Mouse (Mus musculus) heart, embryonic 15.5 days (tissue): ENCODE data around the gene Bod1. TPM values are rescaled to one million over a fixed set of nuclear protein-coding genes. Genes with fewer than 3 reads are reported as not detected.

Source experiments
- ATAC-seq: fragments of 200-750 bp; cut with Nextera tagmentation; replicated peaks from 2 replicates; pipeline ENCODE4 v1.8.0; 2017; ENCODE audit warnings: low read depth, moderate TSS enrichment; ENCODE audit not compliant: insufficient number of reproducible peaks, insufficient read depth, low FRiP score
- H3K27ac ChIP-seq: fragments of 300-500 bp; sonication (generic); 2 replicates; pipeline ENCODE4 v1.5.1; 2015; ENCODE audit warnings: mild to moderate bottlenecking, inconsistent platforms
- H3K27me3 ChIP-seq: fragments of 300-500 bp; sonication (generic); 2 replicates; pipeline ENCODE4 v1.6.1; 2015; ENCODE audit warnings: inconsistent platforms
- H3K36me3 ChIP-seq: fragments of 300-500 bp; sonication (generic); 2 replicates; pipeline ENCODE4 v1.6.1; 2015; ENCODE audit warnings: mild to moderate bottlenecking, inconsistent platforms
- H3K4me1 ChIP-seq: fragments of 300-500 bp; sonication (generic); replicated peaks from 2 replicates; pipeline ENCODE4 v1.6.1; 2015; ENCODE audit warnings: inconsistent platforms
- H3K4me2 ChIP-seq: fragments of 300-500 bp; sonication (generic); 2 replicates; pipeline ENCODE4 v1.6.1; 2015; ENCODE audit warnings: inconsistent platforms, mild to moderate bottlenecking, moderate library complexity
- H3K4me3 ChIP-seq: fragments of 300-500 bp; sonication (generic); 2 replicates; pipeline ENCODE4 v1.5.1; 2015; ENCODE audit warnings: mild to moderate bottlenecking, inconsistent platforms
- H3K9ac ChIP-seq: fragments of 300-500 bp; sonication (generic); 2 replicates; pipeline ENCODE4 v1.6.1; 2015; ENCODE audit warnings: mild to moderate bottlenecking, inconsistent platforms
- H3K9me3 ChIP-seq: fragments of 300-500 bp; sonication (generic); replicated peaks from 2 replicates; pipeline ENCODE4 v1.6.1; 2016; ENCODE audit warnings: inconsistent platforms
- WGBS: fragments of 180-500 bp; shearing (Covaris S2); methylation state at CpG from one replicate; pipeline ENCODE4 v1.1.7; 2015; ENCODE audit warnings: mixed read lengths; 5-methylcytosine and 5-hydroxymethylcytosine counted together
- polyA plus RNA-seq: library from polyadenylated mRNA; unstranded; fragments of >200 nt; fragmentation: Nextera tagmentation; extraction: Ambion mirVana; gene quantifications from 2 replicates; pipeline ENCODE4 v1.2.1, GENCODE M21; 2015

Bod1 gene
- polyA plus RNA-seq, 1 experiment from 2014 or later, result 65.0 TPM

GRCm38 (mm10) chr11:31664186-31664585, 7.5 kb downstream of the Bod1 start:
- no peak overlapping the region for H3K9ac ChIP-seq
- no peaks in the 10 kb centered on the region for H3K9me3 ChIP-seq
- peak overlapping the region; percentile 74 for H3K27ac ChIP-seq
- H3K27me3 ChIP-seq, result no peaks in the 10 kb centered on the region
- peaks cover 13% of the 10 kb centered on the region for H3K4me1 ChIP-seq
- ATAC-seq, result no peak
- 83% methylated on average over 2 of the region's 2 CpGs for WGBS
- H3K36me3 ChIP-seq, result peaks cover 49% of the 10 kb centered on the region
- no peak overlapping the region for H3K4me2 ChIP-seq
- H3K4me3 ChIP-seq, result no peak overlapping the region

GRCm38 (mm10) chr11:31663501-31663900, 8.2 kb downstream of the Bod1 start:
- H3K27ac ChIP-seq, result peak overlapping the region; percentile 74
- no peak overlapping the region for H3K4me2 ChIP-seq
- no peak overlapping the region for H3K4me3 ChIP-seq
- no peaks in the 10 kb centered on the region for H3K9me3 ChIP-seq
- H3K9ac ChIP-seq, result no peak overlapping the region
- H3K36me3 ChIP-seq, result peaks cover 43% of the 10 kb centered on the region
- H3K27me3 ChIP-seq, result no peaks in the 10 kb centered on the region
- peaks cover 13% of the 10 kb centered on the region for H3K4me1 ChIP-seq
- WGBS, result 61% methylated on average over 4 of the region's 4 CpGs
- peak; percentile 44; the same call in 1 of the 2 replicates for ATAC-seq

- Histone ChIP-seq H3K27ac (peak overlapping the region; percentile 74), H3K9ac (no peak overlapping the region), H3K9me3 (no peaks in the 10 kb centered on the region), H3K27me3 (no peaks in the 10 kb centered on the region), H3K4me1 (peaks cover 13% of the 10 kb centered on the region), H3K36me3 (peaks cover 38% of the 10 kb centered on the region), H3K4me3 (no peak overlapping the region), H3K4me2 (no peak overlapping the region)
- 79% methylated on average over 5 of the region's 5 CpGs for WGBS
- 0 out of 2 replicates have a peak, but pooled peaks have one; percentile 7 for ATAC-seq
Observed at GRCm38 (mm10) chr11:31662872-31663446, 8.7 kb downstream of the Bod1 start.

GRCm38 (mm10) chr11:31662214-31662613, 9.5 kb downstream of the Bod1 start:
- 90% methylated on average over 7 of the region's 7 CpGs for WGBS
- Histone ChIP-seq H3K36me3 (peaks cover 33% of the 10 kb centered on the region), H3K4me2 (no peak overlapping the region), H3K9me3 (no peaks in the 10 kb centered on the region), H3K27ac (no peak overlapping the region), H3K27me3 (no peaks in the 10 kb centered on the region), H3K9ac (no peak overlapping the region), H3K4me1 (peaks cover 13% of the 10 kb centered on the region), H3K4me3 (no peak overlapping the region)
- ATAC-seq, result 0 out of 2 replicates have a peak, but pooled peaks have one; percentile 5

GRCm38 (mm10) chr11:31657806-31658175, 13.9 kb downstream of the Bod1 start:
- ATAC-seq, result no peak
- H3K9ac ChIP-seq, result no peak overlapping the region
- no peaks in the 10 kb centered on the region for H3K27me3 ChIP-seq

GRCm38 (mm10) chr11:31657168-31657805, 14.4 kb downstream of the Bod1 start:
- Histone ChIP-seq H3K9me3 (no peaks in the 10 kb centered on the region), H3K27me3 (no peaks in the 10 kb centered on the region), H3K27ac (no peak overlapping the region), H3K9ac (no peak overlapping the region), H3K4me1 (no peaks in the 10 kb centered on the region), H3K4me2 (no peak overlapping the region), H3K4me3 (no peak overlapping the region), H3K36me3 (no peaks in the 10 kb centered on the region)
- no peak for ATAC-seq
- 65% methylated on average over 5 of the region's 5 CpGs for WGBS

More at GRCm38 (mm10) chr11:31657806-31658175, 13.9 kb downstream of the Bod1 start:
- Histone ChIP-seq H3K4me3 (no peak overlapping the region), H3K27ac (no peak overlapping the region), H3K4me1 (peaks cover 4% of the 10 kb centered on the region), H3K36me3 (no peaks in the 10 kb centered on the region), H3K9me3 (no peaks in the 10 kb centered on the region), H3K4me2 (no peak overlapping the region)

- Histone ChIP-seq H3K4me2 (no peak overlapping the region), H3K36me3 (no peaks in the 10 kb centered on the region), H3K27me3 (no peaks in the 10 kb centered on the region), H3K9me3 (no peaks in the 10 kb centered on the region), H3K27ac (no peak overlapping the region), H3K9ac (no peak overlapping the region), H3K4me3 (no peak overlapping the region), H3K4me1 (no peaks in the 10 kb centered on the region)
- WGBS, result 38% methylated on average over 2 of the region's 2 CpGs
- ATAC-seq, result no peak
Observed at GRCm38 (mm10) chr11:31649507-31649906, 22.2 kb downstream of the Bod1 start.

GRCm38 (mm10) chr11:31647268-31647667, 24.4 kb downstream of the Bod1 start:
- H3K4me1 ChIP-seq, result no peaks in the 10 kb centered on the region
- H3K36me3 ChIP-seq, result no peaks in the 10 kb centered on the region
- H3K4me3 ChIP-seq, result no peak overlapping the region
- H3K27ac ChIP-seq, result no peak overlapping the region
- 82% methylated on average over 10 of the region's 10 CpGs for WGBS
- no peak overlapping the region for H3K9ac ChIP-seq
- no peak for ATAC-seq
- no peak overlapping the region for H3K4me2 ChIP-seq
- no peaks in the 10 kb centered on the region for H3K27me3 ChIP-seq
- H3K9me3 ChIP-seq, result no peaks in the 10 kb centered on the region

- no peak overlapping the region for H3K4me2 ChIP-seq
Observed at GRCm38 (mm10) chr11:31646571-31646970, 25.1 kb downstream of the Bod1 start.

GRCm38 (mm10) chr11:31643120-31643519, 28.6 kb downstream of the Bod1 start:
- no peak for ATAC-seq
- WGBS, result 63% methylated on average over 6 of the region's 6 CpGs
- Histone ChIP-seq H3K9me3 (no peaks in the 10 kb centered on the region), H3K4me3 (no peak overlapping the region), H3K9ac (no peak overlapping the region), H3K27me3 (no peaks in the 10 kb centered on the region), H3K4me2 (no peak overlapping the region), H3K27ac (no peak overlapping the region), H3K36me3 (no peaks in the 10 kb centered on the region), H3K4me1 (no peaks in the 10 kb centered on the region)

More at GRCm38 (mm10) chr11:31646571-31646970, 25.1 kb downstream of the Bod1 start:
- no peak for ATAC-seq
- 67% methylated on average over 1 of the region's 1 CpGs for WGBS
- Histone ChIP-seq H3K9ac (no peak overlapping the region), H3K9me3 (no peaks in the 10 kb centered on the region), H3K4me1 (no peaks in the 10 kb centered on the region), H3K27ac (no peak overlapping the region), H3K36me3 (no peaks in the 10 kb centered on the region), H3K27me3 (no peaks in the 10 kb centered on the region), H3K4me3 (no peak overlapping the region)

GRCm38 (mm10) chr11:31641066-31641810, 30.4 kb downstream of the Bod1 start:
- Histone ChIP-seq H3K4me3 (no peak overlapping the region), H3K4me1 (no peaks in the 10 kb centered on the region)
- WGBS, result 40% methylated on average over 3 of the region's 3 CpGs

More at GRCm38 (mm10) chr11:31641066-31641810, 30.4 kb downstream of the Bod1 start:
- no peak overlapping the region for H3K9ac ChIP-seq
- ATAC-seq, result no peak
- no peaks in the 10 kb centered on the region for H3K27me3 ChIP-seq
- no peaks in the 10 kb centered on the region for H3K9me3 ChIP-seq
- H3K27ac ChIP-seq, result no peak overlapping the region
- H3K36me3 ChIP-seq, result no peaks in the 10 kb centered on the region
- H3K4me2 ChIP-seq, result no peak overlapping the region
